Mouse (Mus musculus): ENCODE results near the gene Rad51b.

The Rad51b gene

GRCm38 (mm10) chr12:79380190-79380589 is 83.1 kb downstream of the Rad51b start:
- no peak for DNase-seq (ENCODE audit: low read depth, low spot score)

- no peak for DNase-seq (ENCODE audit: low read depth, low spot score)
These were observed 84.4 kb downstream of the Rad51b start for GRCm38 (mm10) chr12:79381489-79381888.

GRCm38 (mm10) chr12:79382416-79382815 is 85.3 kb downstream of the Rad51b start:
- no peak for DNase-seq (ENCODE audit: low read depth, low spot score)

GRCm38 (mm10) chr12:79383583-79383982 is 86.5 kb downstream of the Rad51b start:
- DNase-seq (ENCODE audit: low read depth, low spot score) = no peak

- no peak for DNase-seq (ENCODE audit: low read depth, low spot score)
These were observed 87.7 kb downstream of the Rad51b start for GRCm38 (mm10) chr12:79384787-79385186.

- DNase-seq (ENCODE audit: low read depth, low spot score) = no peak
These were observed 88.1 kb downstream of the Rad51b start for GRCm38 (mm10) chr12:79385199-79385598.

GRCm38 (mm10) chr12:79387886-79388285 is 90.8 kb downstream of the Rad51b start:
- no peak for DNase-seq (ENCODE audit: low read depth, low spot score)

- DNase-seq (ENCODE audit: low read depth, low spot score) = no peak
These were observed 92.2 kb downstream of the Rad51b start for GRCm38 (mm10) chr12:79389251-79389650.

GRCm38 (mm10) chr12:79389971-79390370 is 92.9 kb downstream of the Rad51b start:
- DNase-seq (ENCODE audit: low read depth, low spot score) = peak; percentile 20

GRCm38 (mm10) chr12:79393636-79394035 is 96.6 kb downstream of the Rad51b start:
- DNase-seq (ENCODE audit: low read depth, low spot score) = no peak

- no peak for DNase-seq (ENCODE audit: low read depth, low spot score)
These were observed 106.9 kb downstream of the Rad51b start for GRCm38 (mm10) chr12:79403992-79404391.

- DNase-seq (ENCODE audit: low read depth, low spot score) = no peak
These were observed 107.4 kb downstream of the Rad51b start for GRCm38 (mm10) chr12:79404494-79404893.

GRCm38 (mm10) chr12:79408677-79409076 is 111.6 kb downstream of the Rad51b start:
- DNase-seq (ENCODE audit: low read depth, low spot score) = no peak

GRCm38 (mm10) chr12:79409126-79409860 is 112.2 kb downstream of the Rad51b start:
- no peak for DNase-seq (ENCODE audit: low read depth, low spot score)

GRCm38 (mm10) chr12:79412894-79413507 is 115.9 kb downstream of the Rad51b start:
- DNase-seq (ENCODE audit: low read depth, low spot score) = no peak

GRCm38 (mm10) chr12:79417360-79417759 is 120.3 kb downstream of the Rad51b start:
- DNase-seq (ENCODE audit: low read depth, low spot score) = no peak

GRCm38 (mm10) chr12:79420605-79421004 is 123.5 kb downstream of the Rad51b start:
- no peak for DNase-seq (ENCODE audit: low read depth, low spot score)

GRCm38 (mm10) chr12:79429507-79430291 is 132.6 kb downstream of the Rad51b start:
- no peak for DNase-seq (ENCODE audit: low read depth, low spot score)

- DNase-seq (ENCODE audit: low read depth, low spot score) = no peak
These were observed 134.1 kb downstream of the Rad51b start for GRCm38 (mm10) chr12:79431138-79431537.

- no peak for DNase-seq (ENCODE audit: low read depth, low spot score)
These were observed 136.8 kb downstream of the Rad51b start for GRCm38 (mm10) chr12:79433724-79434442.

GRCm38 (mm10) chr12:79435474-79435873 is 138.4 kb downstream of the Rad51b start:
- DNase-seq (ENCODE audit: low read depth, low spot score) = no peak

GRCm38 (mm10) chr12:79436035-79436434 is 139.0 kb downstream of the Rad51b start:
- DNase-seq (ENCODE audit: low read depth, low spot score) = no peak
